Mouse (Mus musculus): ENCODE results near the gene Rgs13. TPM values are rescaled to one million over a fixed set of nuclear protein-coding genes. Genes with fewer than 3 reads are reported as not detected.

Gene Rgs13
- polyA plus RNA-seq, 1 experiment from 2014 or later: 0.67 TPM

- no peak for TF ChIP-seq EP300 (optimal IDR thresholded peaks at IDR 0.05)
- no peak for TF ChIP-seq CTCF (IDR thresholded peaks at IDR 0.05; ENCODE audit: low read depth)
- Histone ChIP-seq H3K27me3 (ENCODE audit: control insufficient read depth, insufficient read depth, low read length) (no peaks in the 10 kb centered on the region), H3K4me1 (replicated peaks; ENCODE audit: control insufficient read depth, insufficient read depth) (no peaks in the 10 kb centered on the region), H3K4me3 (ENCODE audit: low read depth, low read length) (no peak overlapping the region), H3K9ac (ENCODE audit: low read length) (no peak overlapping the region), H3K36me3 (ENCODE audit: control insufficient read depth, insufficient read depth, low read length) (no peaks in the 10 kb centered on the region), H3K9me3 (ENCODE audit: control insufficient read depth, low read length) (no peaks in the 10 kb centered on the region), H3K4me2 (replicated peaks; ENCODE audit: low read depth) (no peak overlapping the region), H3K27ac (replicated peaks) (no peak overlapping the region)
- no peak for DNase-seq (ENCODE audit: low spot score)
- WGBS: 59% methylated on average over 1 of the region's 1 CpGs
- ATAC-seq (ENCODE audit: low FRiP score, low TSS enrichment): no peak
Observed at GRCm38 (mm10) chr1:144167761-144168160, 9.4 kb downstream of the Rgs13 start.

GRCm38 (mm10) chr1:144166897-144167296 lies 10.3 kb downstream of the Rgs13 start:
- Histone ChIP-seq H3K36me3 (ENCODE audit: control insufficient read depth, insufficient read depth, low read length) (no peaks in the 10 kb centered on the region), H3K9ac (ENCODE audit: low read length) (no peak overlapping the region), H3K4me3 (ENCODE audit: low read depth, low read length) (no peak overlapping the region), H3K4me2 (replicated peaks; ENCODE audit: low read depth) (no peak overlapping the region), H3K27ac (replicated peaks) (no peak overlapping the region), H3K9me3 (ENCODE audit: control insufficient read depth, low read length) (no peaks in the 10 kb centered on the region), H3K27me3 (ENCODE audit: control insufficient read depth, insufficient read depth, low read length) (no peaks in the 10 kb centered on the region), H3K4me1 (replicated peaks; ENCODE audit: control insufficient read depth, insufficient read depth) (no peaks in the 10 kb centered on the region)
- DNase-seq (ENCODE audit: low spot score) (no peak), ATAC-seq (ENCODE audit: low FRiP score, low TSS enrichment) (no peak)
- WGBS: 78% methylated on average over 5 of the region's 5 CpGs
- TF ChIP-seq EP300 (optimal IDR thresholded peaks at IDR 0.05): no peak
- no peak for TF ChIP-seq CTCF (IDR thresholded peaks at IDR 0.05; ENCODE audit: low read depth)

DNA sequence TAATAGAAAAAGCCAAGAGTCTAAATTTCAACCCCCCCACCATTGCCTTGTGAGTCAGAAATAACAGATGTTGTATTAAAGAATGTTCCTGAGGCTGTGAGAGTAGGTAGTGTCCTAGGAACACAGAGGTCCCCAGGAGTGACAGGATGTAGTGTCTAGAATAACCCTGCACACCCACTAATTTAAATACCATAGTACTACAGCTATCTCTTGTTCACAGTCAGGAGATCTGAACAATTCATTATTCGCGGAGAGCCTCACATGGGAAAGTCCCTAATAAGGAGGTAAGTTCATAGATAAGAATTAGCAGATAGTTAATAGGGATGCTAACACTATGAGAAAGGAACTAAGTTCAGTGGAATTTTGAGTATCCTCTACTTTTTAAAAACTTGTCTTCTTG lies 10.9 kb downstream of the Rgs13 start:
- H3K27me3 ChIP-seq (ENCODE audit: control insufficient read depth, insufficient read depth, low read length): no peaks in the 10 kb centered on the region
- 94% methylated on average over 2 of the region's 2 CpGs for WGBS
- no peaks in the 10 kb centered on the region for H3K4me1 ChIP-seq (replicated peaks; ENCODE audit: control insufficient read depth, insufficient read depth)
- H3K36me3 ChIP-seq (ENCODE audit: control insufficient read depth, insufficient read depth, low read length): no peaks in the 10 kb centered on the region
- no peaks in the 10 kb centered on the region for H3K9me3 ChIP-seq (ENCODE audit: control insufficient read depth, low read length)
- no peak overlapping the region for H3K4me3 ChIP-seq (ENCODE audit: low read depth, low read length)
- no peak for ATAC-seq (ENCODE audit: low FRiP score, low TSS enrichment)
- no peak for DNase-seq (ENCODE audit: low spot score)
- H3K9ac ChIP-seq (ENCODE audit: low read length): no peak overlapping the region
- no peak overlapping the region for H3K27ac ChIP-seq (replicated peaks)
- H3K4me2 ChIP-seq (replicated peaks; ENCODE audit: low read depth): no peak overlapping the region
- TF ChIP-seq CTCF (IDR thresholded peaks at IDR 0.05; ENCODE audit: low read depth): no peak
- no peak for TF ChIP-seq EP300 (optimal IDR thresholded peaks at IDR 0.05)

GRCm38 (mm10) chr1:144152526-144152925 lies 24.6 kb downstream of the Rgs13 start:
- DNase-seq (ENCODE audit: low spot score): no peak
- H3K27ac ChIP-seq (replicated peaks): no peak overlapping the region
- 33% methylated on average over 1 of the region's 1 CpGs for WGBS

DNA sequence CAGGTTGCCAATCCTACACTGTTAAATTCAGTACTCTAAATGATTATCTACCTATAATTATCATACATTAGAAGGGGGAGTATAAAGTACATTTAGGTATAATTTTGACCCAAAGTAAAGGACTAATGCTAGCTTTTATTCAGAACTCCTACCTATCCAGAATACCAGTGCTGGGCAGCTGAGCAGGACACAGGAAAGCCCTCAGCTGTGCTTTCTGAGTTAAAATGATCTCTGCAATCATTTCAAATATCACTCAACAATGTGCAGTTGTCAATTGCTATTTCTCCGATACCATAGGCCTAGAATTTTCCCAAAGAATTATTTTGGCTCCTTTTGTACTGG lies 25.0 kb downstream of the Rgs13 start:
- Histone ChIP-seq H3K4me2 (replicated peaks; ENCODE audit: low read depth) (no peak overlapping the region), H3K9me3 (ENCODE audit: control insufficient read depth, low read length) (no peaks in the 10 kb centered on the region), H3K9ac (ENCODE audit: low read length) (no peak overlapping the region), H3K27me3 (ENCODE audit: control insufficient read depth, insufficient read depth, low read length) (no peaks in the 10 kb centered on the region), H3K4me3 (ENCODE audit: low read depth, low read length) (no peak overlapping the region), H3K4me1 (replicated peaks; ENCODE audit: control insufficient read depth, insufficient read depth) (no peaks in the 10 kb centered on the region), H3K27ac (replicated peaks) (no peak overlapping the region), H3K36me3 (ENCODE audit: control insufficient read depth, insufficient read depth, low read length) (no peaks in the 10 kb centered on the region)
- TF ChIP-seq CTCF (IDR thresholded peaks at IDR 0.05; ENCODE audit: low read depth): no peak
- TF ChIP-seq EP300 (optimal IDR thresholded peaks at IDR 0.05): no peak
- DNase-seq (ENCODE audit: low spot score) (no peak), ATAC-seq (ENCODE audit: low FRiP score, low TSS enrichment) (no peak)
- 90% methylated on average over 1 of the region's 1 CpGs for WGBS

More at GRCm38 (mm10) chr1:144152526-144152925, 24.6 kb downstream of the Rgs13 start:
- Histone ChIP-seq H3K9me3 (ENCODE audit: control insufficient read depth, low read length) (no peaks in the 10 kb centered on the region), H3K27me3 (ENCODE audit: control insufficient read depth, insufficient read depth, low read length) (no peaks in the 10 kb centered on the region), H3K9ac (ENCODE audit: low read length) (no peak overlapping the region), H3K4me3 (ENCODE audit: low read depth, low read length) (no peak overlapping the region), H3K4me1 (replicated peaks; ENCODE audit: control insufficient read depth, insufficient read depth) (no peaks in the 10 kb centered on the region), H3K36me3 (ENCODE audit: control insufficient read depth, insufficient read depth, low read length) (no peaks in the 10 kb centered on the region), H3K4me2 (replicated peaks; ENCODE audit: low read depth) (no peak overlapping the region)
- ATAC-seq (ENCODE audit: low FRiP score, low TSS enrichment): no peak
- no peak for TF ChIP-seq EP300 (optimal IDR thresholded peaks at IDR 0.05)
- no peak for TF ChIP-seq CTCF (IDR thresholded peaks at IDR 0.05; ENCODE audit: low read depth)

DNA sequence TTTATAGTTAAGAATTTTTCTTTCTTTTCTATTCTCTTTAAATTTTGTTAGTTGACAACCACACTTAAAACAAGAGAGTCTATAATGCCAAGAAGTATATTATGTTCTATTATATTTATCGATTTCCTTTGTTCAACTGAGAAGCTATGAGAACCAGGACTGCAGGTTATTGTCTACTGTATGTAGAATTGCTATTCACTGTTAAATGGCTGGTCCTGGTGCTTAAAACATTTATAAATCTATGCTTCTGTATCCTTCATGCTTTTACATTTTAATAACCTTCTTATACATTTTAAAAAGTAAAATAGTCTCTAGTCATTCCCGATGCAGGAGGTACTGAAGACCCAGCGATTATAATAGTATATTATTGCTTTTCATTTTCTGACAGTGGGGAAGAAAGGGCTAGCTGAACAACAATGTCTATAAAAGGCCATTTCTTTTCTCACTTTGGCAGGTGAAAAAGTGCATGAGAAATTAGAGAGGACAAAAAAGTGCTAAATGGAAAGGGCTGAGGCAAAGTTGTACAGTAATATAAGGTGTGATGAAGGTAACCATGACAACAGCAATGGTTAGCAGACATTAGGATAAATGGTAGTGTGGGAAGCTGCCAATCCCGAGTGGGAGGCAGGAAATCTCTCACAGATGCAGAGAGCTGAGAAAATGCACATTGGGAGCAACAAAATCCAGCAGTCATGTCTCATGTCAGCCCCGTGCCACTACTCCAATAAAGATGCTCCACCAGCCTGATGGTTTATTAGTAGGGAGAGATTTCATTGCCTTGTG lies 25.6 kb downstream of the Rgs13 start:
- Histone ChIP-seq H3K27ac (replicated peaks) (no peak overlapping the region), H3K9me3 (ENCODE audit: control insufficient read depth, low read length) (no peaks in the 10 kb centered on the region), H3K4me3 (ENCODE audit: low read depth, low read length) (no peak overlapping the region), H3K4me2 (replicated peaks; ENCODE audit: low read depth) (no peak overlapping the region), H3K36me3 (ENCODE audit: control insufficient read depth, insufficient read depth, low read length) (no peaks in the 10 kb centered on the region), H3K27me3 (ENCODE audit: control insufficient read depth, insufficient read depth, low read length) (no peaks in the 10 kb centered on the region), H3K4me1 (replicated peaks; ENCODE audit: control insufficient read depth, insufficient read depth) (no peaks in the 10 kb centered on the region), H3K9ac (ENCODE audit: low read length) (no peak overlapping the region)
- WGBS: 67% methylated on average over 5 of the region's 5 CpGs
- DNase-seq (ENCODE audit: low spot score) (no peak), ATAC-seq (ENCODE audit: low FRiP score, low TSS enrichment) (no peak)
- TF ChIP-seq EP300 (optimal IDR thresholded peaks at IDR 0.05): no peak
- no peak for TF ChIP-seq CTCF (IDR thresholded peaks at IDR 0.05; ENCODE audit: low read depth)
